Mouse (Mus musculus) sigmoid colon, adult 10 weeks (tissue): ENCODE results near the gene Mcrip2. TPM values are rescaled to one million over a fixed set of nuclear protein-coding genes. Genes with fewer than 3 reads are reported as not detected.

Experiments used
- polyA plus RNA-seq: library from polyadenylated mRNA; stranded (reverse); fragments of 350-450 nt; fragmentation: Illumina TruSeq; extraction: RNeasy Lipid Tissue Mini Kit (QIAGEN cat#74804); gene quantifications from one replicate; pipeline ENCODE4 v1.2.3, GENCODE M21; 2014; ENCODE audit warnings: low read depth, low replicate concordance

The Mcrip2 gene
- polyA plus RNA-seq = not detected

DNA sequence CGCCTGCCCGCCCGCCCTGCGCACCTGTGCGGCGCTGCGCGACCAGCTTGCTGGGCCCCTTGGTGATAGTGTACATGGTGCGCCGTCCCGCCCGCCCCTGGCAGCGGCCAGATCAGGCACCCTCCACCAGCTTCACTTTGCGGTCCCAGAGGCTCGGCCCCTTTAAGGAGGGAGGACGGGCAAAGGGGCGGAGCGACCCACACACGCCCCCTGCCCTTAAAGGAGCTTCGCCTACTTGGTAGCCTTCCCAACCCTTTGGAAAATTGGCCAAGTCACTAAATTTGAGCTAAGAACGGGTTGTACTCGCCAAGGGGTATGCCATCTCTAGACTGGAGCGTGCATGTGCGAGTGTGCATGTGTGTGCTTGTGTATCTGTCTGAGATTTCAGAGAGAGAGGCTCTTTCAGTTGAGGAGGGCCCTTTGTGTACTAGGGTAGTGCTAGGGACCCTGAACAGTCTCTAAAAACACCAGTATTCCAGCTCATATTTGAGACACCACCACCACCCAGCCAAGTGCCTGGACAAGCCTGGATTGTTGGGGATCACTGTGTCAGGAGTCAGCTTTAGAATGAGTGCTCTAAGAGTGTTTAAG lies at the start of gene Mcrip2:
Mcrip2 (minus strand) TSS at position 164 of the 591 bp plus-strand sequence.

DNA sequence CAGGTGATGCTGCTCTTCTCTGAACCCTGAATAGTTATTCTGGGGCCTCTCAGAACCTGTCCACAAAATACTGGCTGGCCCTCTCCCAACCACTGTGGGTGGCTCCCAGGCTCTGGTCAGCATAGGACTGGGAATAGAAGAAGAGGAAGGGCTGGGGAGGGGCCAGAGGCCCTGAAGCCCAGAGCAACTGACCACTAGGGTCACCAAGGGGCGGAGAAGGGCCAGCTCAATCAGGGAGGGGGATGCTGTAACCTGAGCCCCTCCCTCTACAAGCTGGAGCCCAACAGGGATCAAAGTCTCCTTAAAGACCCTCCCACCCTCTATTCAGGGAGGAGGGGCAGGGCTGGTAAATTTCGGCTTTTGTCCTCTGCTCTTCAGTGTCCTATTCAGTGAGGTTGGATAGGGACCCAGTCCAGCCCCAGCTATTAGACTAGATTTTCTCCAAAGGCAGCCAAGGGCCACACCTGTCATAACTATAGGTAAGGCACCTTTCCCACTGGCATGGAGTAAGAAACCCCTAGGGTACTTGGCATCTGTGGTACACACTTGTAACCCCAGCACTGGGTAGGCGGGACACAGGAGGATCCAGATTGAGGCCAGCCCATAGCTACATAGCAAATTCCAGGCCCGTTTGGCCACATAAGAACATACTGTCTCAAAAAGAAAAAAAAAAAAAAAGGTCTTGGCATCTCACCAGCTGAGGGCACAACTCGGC lies 11.8 kb upstream of the Mcrip2 start, which contains the start of gene Wfikkn1:
Wfikkn1 (minus strand) TSS at position 663 of the 715 bp plus-strand sequence.

DNA sequence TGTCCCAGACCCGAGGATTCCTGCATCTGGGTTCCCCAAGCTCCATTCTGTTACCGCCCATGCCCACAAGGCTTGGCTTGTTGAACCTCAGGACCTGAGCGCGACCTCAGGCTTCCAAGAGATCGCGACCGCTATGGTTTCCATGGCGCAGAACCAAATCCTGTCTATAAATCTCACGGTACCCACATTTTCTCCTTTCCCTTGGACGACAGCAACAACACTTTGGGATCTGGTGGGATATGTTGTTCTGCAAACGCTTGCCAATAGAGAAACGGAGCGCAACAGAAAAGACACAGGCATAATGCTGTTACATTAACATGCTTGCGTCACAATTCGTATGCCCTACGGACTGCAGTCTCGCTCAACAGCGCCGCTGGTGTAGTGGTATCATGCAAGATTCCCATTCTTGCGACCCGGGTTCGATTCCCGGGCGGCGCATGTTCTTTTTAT lies 6.2 kb upstream of the Mcrip2 start, which contains the start of gene Mettl26:
Mettl26 (plus strand) TSS at position 354 of the 450 bp plus-strand sequence.

DNA sequence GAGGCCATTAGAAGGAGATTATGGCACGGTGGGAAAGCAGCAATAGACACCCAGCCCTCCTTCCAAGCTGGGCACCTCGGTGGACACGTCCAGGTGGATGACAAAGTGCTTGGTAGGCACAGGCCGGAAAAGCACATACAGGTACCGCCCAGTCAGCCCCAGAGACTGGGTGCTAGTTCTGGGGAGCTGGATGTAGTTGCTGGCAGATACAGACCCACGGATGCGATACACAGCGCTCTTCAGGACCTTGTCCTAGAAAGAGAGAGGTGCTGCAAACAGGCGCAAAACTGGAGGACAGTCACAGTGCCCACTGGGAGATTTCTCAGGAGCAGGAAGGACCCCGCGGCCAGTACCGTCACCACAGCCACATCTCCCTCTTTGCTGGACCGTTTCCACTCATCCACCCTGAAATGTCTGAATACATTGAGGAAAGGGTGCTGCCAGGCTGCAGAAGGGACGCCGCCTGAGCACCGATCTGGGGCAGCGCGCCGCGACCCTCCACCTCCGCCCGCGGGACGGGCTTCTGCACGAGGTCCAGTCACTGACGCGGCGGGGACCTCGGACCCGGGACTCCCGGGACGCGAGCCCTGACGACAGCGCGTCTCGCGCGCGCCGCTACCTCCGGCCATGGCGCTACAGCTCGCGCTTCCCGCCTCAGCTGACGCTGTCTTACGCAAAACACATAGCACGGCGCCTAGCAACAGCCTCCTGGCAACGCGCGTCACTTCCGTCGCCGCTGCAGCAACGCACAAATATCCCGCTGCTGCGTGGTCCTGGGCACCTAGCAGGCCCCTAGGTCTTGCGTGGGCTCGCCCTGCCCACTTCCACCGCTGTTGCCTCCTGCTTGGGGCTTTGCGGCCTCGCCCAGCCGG lies 7.5 kb downstream of the Mcrip2 start, which contains the start of gene Wdr90:
Wdr90 (minus strand) TSS at position 670 of the 872 bp plus-strand sequence.

DNA sequence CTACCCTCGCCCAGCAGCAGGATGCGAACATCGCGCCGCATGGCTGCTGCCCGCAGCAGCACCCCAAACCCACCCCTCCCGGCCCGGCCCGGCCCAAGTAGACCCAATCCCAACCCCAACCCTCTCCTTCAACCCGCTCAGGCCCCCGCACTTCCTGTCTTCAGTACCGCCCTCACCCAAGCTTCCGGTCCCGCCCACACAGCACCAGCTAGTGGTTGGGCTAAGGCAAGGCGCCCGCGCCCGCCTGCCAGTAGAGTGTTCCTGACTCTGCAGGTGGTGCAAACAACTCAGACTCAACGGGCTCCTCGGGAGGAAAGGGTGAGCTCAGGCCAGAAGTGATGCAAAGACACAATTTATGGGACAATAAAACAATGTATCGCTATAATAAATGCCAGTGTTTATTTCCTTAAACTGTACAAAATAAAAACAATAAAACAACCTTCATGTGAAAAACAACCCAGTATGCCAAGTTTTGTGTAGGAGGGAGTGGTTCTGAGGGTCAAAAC lies 24.1 kb downstream of the Mcrip2 start, which contains the start of gene Rhot2:
Rhot2 (minus strand) TSS at position 456 of the 506 bp plus-strand sequence.

DNA sequence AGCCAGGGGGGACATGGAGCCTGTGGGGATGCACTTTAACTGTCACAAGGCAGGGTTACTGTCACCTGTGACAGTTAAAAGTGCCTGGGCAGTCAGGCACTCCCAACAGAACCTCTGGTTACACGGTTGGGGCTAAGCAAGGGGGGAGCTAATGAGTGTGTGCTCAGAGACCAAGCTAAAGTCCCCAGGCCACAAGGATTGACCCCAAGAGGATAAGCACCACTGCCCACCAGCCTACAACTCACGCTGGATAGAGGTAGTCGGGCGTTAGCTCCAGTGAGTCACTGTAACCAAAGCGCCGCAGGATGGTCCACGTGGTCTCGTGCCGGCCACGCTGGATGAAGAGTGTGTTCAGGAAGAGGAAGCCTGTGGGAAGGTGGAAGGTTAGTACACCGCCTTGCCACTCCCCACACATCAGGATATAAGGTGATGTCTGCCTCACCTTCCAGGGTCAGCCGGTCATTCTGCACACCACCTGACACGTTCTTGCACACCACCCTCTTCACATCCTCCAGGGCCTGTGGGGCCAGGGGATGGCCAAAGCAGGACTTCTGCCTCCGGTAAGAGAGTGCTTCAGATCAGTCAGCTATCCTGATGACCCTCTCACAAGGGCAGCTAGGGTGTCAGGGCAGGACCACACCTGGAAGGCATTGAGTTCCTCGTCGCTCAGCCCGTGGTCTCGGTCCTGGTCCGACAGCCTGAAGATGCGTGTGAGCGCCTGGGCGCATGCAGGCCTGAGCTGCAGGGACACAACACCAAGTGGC lies 27.3 kb downstream of the Mcrip2 start, which contains the start of gene Gm20683:
Gm20683 (minus strand) TSS at position 647 of the 764 bp plus-strand sequence.

DNA sequence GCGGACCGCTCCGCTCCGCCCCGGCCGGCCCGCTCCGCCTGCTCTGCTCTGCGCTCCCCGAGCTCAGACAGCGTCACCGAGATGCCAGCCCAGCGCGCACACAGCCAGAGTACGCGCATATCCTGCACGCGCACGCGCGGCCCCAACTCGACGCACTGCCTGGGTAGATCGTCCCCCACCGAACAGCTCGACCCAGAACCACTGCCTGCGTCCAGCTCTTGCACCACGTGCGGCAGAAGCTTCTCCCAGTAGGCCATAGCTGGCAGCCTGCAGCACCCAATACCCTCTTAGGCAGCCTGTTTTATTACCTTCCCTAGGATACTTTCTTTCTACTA lies 31.5 kb downstream of the Mcrip2 start, which contains the start of gene Rhbdl1:
Rhbdl1 (minus strand) TSS at position 220 of the 335 bp plus-strand sequence.

DNA sequence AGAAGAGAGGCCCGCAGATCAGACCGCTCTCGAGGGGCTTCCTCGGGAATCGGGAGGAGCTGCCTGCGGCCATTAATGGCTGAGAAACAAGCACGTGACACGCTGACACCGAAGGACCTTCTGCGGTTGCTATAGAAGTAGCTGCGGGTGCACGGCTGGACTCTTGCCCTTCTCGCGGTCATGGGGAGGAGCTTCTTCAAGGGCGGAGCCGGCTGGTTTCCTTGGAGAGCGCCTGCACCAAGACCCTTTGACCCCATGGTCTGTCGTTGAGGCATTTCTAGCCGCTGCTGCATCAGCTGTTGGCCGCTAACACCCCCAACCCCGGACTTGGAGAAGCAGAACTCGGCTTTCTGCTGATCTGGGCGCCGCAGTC lies 35.3 kb downstream of the Mcrip2 start, which contains the start of gene Stub1:
Stub1 (minus strand) TSS at position 114 of the 373 bp plus-strand sequence.

DNA sequence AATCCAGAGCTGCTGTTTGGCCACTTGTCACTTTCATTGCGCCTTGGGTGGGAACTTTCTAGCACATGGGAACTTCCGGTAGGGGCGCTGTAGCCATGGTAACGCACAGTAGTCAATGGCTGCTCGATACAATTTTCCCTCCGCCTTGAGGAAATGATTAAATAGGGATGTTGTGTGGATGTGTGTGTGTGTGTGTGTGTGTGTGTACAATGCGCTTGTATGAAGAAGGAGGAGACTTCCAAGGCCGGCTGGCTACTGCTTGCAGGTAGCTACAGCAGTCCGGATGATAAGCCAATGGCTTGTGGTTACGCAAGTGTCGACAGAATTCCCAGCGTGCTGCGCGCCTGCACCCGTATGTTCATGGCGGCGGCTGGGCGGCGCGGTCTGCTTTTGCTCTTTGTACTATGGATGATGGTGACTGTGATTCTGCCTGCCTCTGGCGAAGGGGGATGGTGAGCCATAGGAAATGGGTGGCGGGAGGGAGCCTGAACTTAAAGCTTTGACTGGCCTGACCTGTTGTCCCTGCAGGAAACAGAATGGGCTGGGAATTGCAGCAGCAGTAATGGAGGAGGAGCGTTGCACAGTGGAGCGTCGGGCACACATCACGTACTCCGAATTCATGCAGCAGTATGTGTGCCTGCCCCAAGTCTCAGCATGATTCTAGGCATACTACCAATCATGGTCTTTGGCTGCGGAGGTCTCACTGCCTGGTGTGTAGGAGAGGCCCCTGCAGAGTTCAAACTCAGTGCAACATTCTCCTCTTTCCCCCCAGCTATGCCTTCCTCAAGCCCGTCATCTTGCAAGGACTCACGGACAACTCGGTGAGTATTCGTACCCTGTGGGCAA lies 39.6 kb downstream of the Mcrip2 start, which contains the start of gene Jmjd8:
Jmjd8 (plus strand) TSS at position 156 of the 846 bp plus-strand sequence.

DNA sequence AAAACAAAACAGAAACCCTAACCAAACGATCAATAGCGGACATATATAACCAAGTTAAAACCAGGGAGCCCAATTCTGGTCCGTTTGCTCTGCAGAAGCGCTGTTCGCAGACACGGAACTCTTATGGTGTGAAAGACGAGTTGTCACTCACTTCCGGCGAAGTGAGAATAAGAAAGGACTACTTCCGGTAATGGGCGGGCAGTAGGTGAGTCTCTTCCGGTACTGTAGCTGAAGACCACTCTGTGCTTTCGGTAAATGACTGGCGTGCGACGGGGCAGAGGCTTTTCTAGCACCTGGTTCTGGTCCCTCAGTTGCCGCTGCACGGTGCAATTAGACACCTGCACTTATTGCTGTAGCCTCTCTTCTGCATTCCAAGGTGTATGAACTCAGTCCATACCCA lies 45.1 kb downstream of the Mcrip2 start, which contains the start of gene Wdr24:
Wdr24 (plus strand) TSS at position 176 of the 400 bp plus-strand sequence.

Other genes with a start within 250 kb of the Mcrip2 start
- not detected for gene Gng13, start 151.6 kb downstream of the Mcrip2 start, polyA plus RNA-seq
- gene Chtf18, start 141.3 kb downstream of the Mcrip2 start, polyA plus RNA-seq = not detected
- gene Rpusd1, start 141.1 kb downstream of the Mcrip2 start, polyA plus RNA-seq = not detected
- not detected for gene Mslnl, start 132.7 kb downstream of the Mcrip2 start, polyA plus RNA-seq
- gene Msln, start 114.4 kb downstream of the Mcrip2 start, polyA plus RNA-seq = 0.41 TPM
- 1.5 TPM for gene Narfl, start 95.0 kb downstream of the Mcrip2 start, polyA plus RNA-seq
- not detected for gene Haghl, start 83.1 kb downstream of the Mcrip2 start, polyA plus RNA-seq
- gene Ccdc78, start 82.2 kb downstream of the Mcrip2 start, polyA plus RNA-seq = not detected
- 0.38 TPM for gene Fam173a, start 75.9 kb downstream of the Mcrip2 start, polyA plus RNA-seq
- not detected for gene AC134908.4, start 73.1 kb downstream of the Mcrip2 start, polyA plus RNA-seq
- gene Metrn, start 71.6 kb downstream of the Mcrip2 start, polyA plus RNA-seq = not detected
- gene Fbxl16, start 59.7 kb downstream of the Mcrip2 start, polyA plus RNA-seq = 1.4 TPM
- 0.76 TPM for gene Wdr24, start 45.1 kb downstream of the Mcrip2 start, polyA plus RNA-seq
- 3.4 TPM for gene Jmjd8, start 39.9 kb downstream of the Mcrip2 start, polyA plus RNA-seq
- gene Stub1, start 35.4 kb downstream of the Mcrip2 start, polyA plus RNA-seq = 7.7 TPM
- gene Rhbdl1, start 31.5 kb downstream of the Mcrip2 start, polyA plus RNA-seq = not detected
- gene Gm20683, start 27.0 kb downstream of the Mcrip2 start, polyA plus RNA-seq = not detected
- 18.0 TPM for gene Rhot2, start 23.9 kb downstream of the Mcrip2 start, polyA plus RNA-seq
- 1.8 TPM for gene Wdr90, start 7.3 kb downstream of the Mcrip2 start, polyA plus RNA-seq
- gene Mettl26, start 6.3 kb upstream of the Mcrip2 start, polyA plus RNA-seq = 15.8 TPM
- gene Wfikkn1, start 12.1 kb upstream of the Mcrip2 start, polyA plus RNA-seq = not detected
- 1.5 TPM for gene Rab40c, start 51.0 kb upstream of the Mcrip2 start, polyA plus RNA-seq
- 26.7 TPM for gene Pigq, start 76.2 kb upstream of the Mcrip2 start, polyA plus RNA-seq
- gene Nhlrc4, start 76.2 kb upstream of the Mcrip2 start, polyA plus RNA-seq = not detected
- gene A930017K11Rik, start 83.8 kb upstream of the Mcrip2 start, polyA plus RNA-seq = not detected
- gene Capn15, start 117.0 kb upstream of the Mcrip2 start, polyA plus RNA-seq = 0.85 TPM
- 2.1 TPM for gene Rab11fip3, start 200.8 kb upstream of the Mcrip2 start, polyA plus RNA-seq
- gene Decr2, start 221.6 kb upstream of the Mcrip2 start, polyA plus RNA-seq = 34.7 TPM
- not detected for gene Nme4, start 226.8 kb upstream of the Mcrip2 start, polyA plus RNA-seq
- gene Tmem8, start 244.5 kb upstream of the Mcrip2 start, polyA plus RNA-seq = 12.7 TPM